Mouse (Mus musculus): ENCODE measurements around the gene Fut7.
A peak's percentile ranks its signal among the peaks of the same experiment; 100 is the strongest.
"Not testable (repeated sequence)": the region's sequence is repeated elsewhere in the genome, so short reads cannot be mapped to it uniquely, and the experiment has no call there.

Gene Fut7

GRCm38 (mm10) chr2:25422587-25423410 lies at the start of gene Fut7:
Gene Fut7 (plus strand): TSS chr2:25423267.
- no peak for DNase-seq

- DNase-seq, result no peak
These were observed 49.6 kb upstream of the Fut7 start for GRCm38 (mm10) chr2:25373431-25373830.

GRCm38 (mm10) chr2:25376589-25376988 lies 46.5 kb upstream of the Fut7 start:
- peak; percentile 73 to 78 for DNase-seq

GRCm38 (mm10) chr2:25384492-25384891 lies 38.6 kb upstream of the Fut7 start:
- DNase-seq, result no peak

GRCm38 (mm10) chr2:25391266-25391665 lies 31.8 kb upstream of the Fut7 start:
- no peak for DNase-seq

- peak; percentile 55 to 65 for DNase-seq
These were observed 28.5 kb upstream of the Fut7 start for GRCm38 (mm10) chr2:25394281-25395221.

GRCm38 (mm10) chr2:25395721-25396596 lies 27.1 kb upstream of the Fut7 start, which contains the start of gene Entpd2:
Gene Entpd2 (plus strand): TSS chr2:25395874.
- DNase-seq, result peak; percentile 66 to 79

- no peak for DNase-seq
These were observed 26.5 kb upstream of the Fut7 start for GRCm38 (mm10) chr2:25396597-25396983.

GRCm38 (mm10) chr2:25397010-25397409 lies 26.1 kb upstream of the Fut7 start:
- DNase-seq, result no peak

- no peak for DNase-seq
These were observed 25.0 kb upstream of the Fut7 start for GRCm38 (mm10) chr2:25398065-25398464.

GRCm38 (mm10) chr2:25399051-25399450 lies 24.0 kb upstream of the Fut7 start, which contains the start of gene Npdc1:
Gene Npdc1 (plus strand): TSS chr2:25399351.
- no peak for DNase-seq

- no peak for DNase-seq
These were observed 22.8 kb upstream of the Fut7 start for GRCm38 (mm10) chr2:25400291-25400690.

- DNase-seq, result peak; percentile 65 to 76
These were observed 22.3 kb upstream of the Fut7 start for GRCm38 (mm10) chr2:25400764-25401163.

GRCm38 (mm10) chr2:25402377-25402971 lies 20.6 kb upstream of the Fut7 start:
- DNase-seq, result peak; percentile 95 to 96

- peak; percentile 76 to 85 for DNase-seq
These were observed 20.0 kb upstream of the Fut7 start for GRCm38 (mm10) chr2:25402972-25403601.

- DNase-seq, result no peak
These were observed 19.1 kb upstream of the Fut7 start for GRCm38 (mm10) chr2:25403994-25404393.

GRCm38 (mm10) chr2:25408908-25409307 lies 14.2 kb upstream of the Fut7 start:
- DNase-seq, result no peak

GRCm38 (mm10) chr2:25413436-25413835 lies 9.6 kb upstream of the Fut7 start:
- not testable (repeated sequence) for DNase-seq

- DNase-seq, result no peak
These were observed 5.6 kb upstream of the Fut7 start for GRCm38 (mm10) chr2:25417426-25417825.

- peak; percentile 61 to 73 for DNase-seq
These were observed 1.2 kb upstream of the Fut7 start for GRCm38 (mm10) chr2:25421896-25422295.

- no peak for DNase-seq
These were observed 559 bp downstream of the Fut7 start for GRCm38 (mm10) chr2:25423626-25424025.

Measured in kidney, postnatal 4 days (tissue).